Mouse (Mus musculus) thymus, postnatal 25 days (tissue): ENCODE measurements around the gene Tle3.

Experiments
- DNase-seq: peaks from one replicate; pipeline ENCODE4 v3.0.0; 2022

The Tle3 gene

DNA sequence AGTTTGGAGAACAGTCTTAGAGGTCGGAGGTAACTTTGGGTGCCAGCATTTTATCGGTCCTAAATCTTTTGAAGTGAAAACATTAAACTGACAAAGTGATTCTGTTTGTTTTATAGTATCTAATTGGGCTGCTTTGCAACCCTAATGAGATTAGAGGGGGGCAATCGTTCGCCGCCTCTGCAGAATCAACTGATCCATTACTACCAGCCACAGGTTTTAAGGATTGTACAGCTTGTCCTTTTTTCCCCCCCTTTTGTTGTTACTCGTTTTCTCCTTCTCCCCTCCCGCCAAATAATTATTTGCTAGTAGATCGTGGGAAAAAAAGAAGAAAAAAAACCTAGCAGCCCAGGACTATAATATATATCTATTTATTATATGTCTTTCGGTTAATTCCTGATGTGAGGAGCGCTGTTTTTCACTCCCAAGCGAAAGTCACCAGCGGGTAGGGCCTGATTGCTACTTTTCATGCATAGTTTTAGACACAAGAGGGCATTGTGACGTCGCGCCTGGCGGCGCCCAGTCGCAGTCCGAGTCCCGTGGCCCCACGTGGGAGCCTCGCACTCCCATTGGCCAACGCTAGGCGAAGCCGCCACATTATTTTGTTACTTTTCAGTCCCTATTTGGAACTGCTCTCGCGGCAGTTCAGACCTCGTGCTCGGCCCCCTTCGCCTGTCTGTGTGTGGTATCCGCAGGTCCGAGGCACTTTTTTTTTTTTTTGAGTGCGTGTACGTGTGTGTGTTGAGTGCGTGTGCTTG, at the start of gene Tle3:
TSS of gene Tle3 (plus strand) at position 612 of the 755 bp plus-strand sequence.
- DNase-seq = peak; percentile 98

DNA sequence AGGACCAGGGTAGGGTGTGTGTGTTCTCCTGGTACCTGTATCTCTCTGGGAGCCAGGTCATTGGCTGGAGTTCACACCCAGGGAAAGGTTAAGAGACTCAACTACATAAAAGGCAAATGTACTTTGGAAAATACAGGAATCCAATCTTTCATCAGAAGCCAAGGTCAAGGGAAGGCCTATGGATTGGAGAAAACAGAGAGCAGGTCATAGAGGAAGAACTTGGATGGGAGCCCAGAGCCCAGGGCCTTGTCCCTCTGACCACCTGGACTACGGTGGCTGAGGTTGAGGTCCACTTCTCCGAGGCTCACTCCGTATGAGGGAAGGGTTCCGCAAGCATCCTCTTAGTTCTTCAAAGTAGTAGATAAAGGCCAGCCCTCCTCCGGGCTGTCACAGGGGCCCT, 48.9 kb upstream of the Tle3 start:
- no peak for DNase-seq

DNA sequence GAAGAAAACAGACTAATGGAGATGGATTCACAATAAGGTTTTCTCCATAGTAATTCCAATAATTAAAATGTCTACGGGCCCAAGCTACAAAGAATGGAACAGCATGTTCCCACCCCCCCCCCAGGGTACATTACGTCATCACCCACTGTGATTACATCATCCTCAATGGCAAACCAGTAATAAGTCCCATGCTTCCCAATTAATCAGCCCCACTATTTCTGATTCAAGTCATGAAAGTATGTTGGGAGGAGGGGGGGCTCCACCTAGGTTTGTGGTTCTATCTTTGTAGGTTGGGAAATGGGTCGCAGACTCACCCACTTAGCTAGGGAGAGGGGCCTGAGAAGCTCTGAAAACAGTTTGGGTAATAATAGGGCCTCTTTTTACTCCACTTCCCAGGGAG, 48.3 kb upstream of the Tle3 start:
- DNase-seq = no peak

DNA sequence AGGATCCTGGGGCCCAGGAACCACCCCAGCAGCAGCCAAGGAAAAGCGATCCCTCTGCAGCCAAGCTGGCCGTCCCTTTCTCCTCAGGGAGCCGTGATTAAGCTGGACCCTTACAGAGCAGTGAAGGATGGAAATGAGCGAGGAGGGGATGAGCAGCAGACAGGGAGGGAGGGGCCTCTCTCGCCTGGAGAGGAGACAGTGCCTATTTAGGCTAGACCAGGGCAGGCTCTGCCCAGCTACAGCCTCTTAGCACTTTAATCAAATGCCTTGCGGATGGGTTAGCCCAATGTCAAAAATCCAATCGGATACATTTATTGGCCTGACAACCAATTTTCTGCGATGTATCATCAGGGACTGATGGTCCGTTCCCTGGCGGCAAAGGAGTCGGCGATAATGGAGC, 47.8 kb upstream of the Tle3 start:
- no peak for DNase-seq

GRCm38 (mm10) chr9:61325012-61325411, 47.2 kb upstream of the Tle3 start:
- DNase-seq = no peak

DNA sequence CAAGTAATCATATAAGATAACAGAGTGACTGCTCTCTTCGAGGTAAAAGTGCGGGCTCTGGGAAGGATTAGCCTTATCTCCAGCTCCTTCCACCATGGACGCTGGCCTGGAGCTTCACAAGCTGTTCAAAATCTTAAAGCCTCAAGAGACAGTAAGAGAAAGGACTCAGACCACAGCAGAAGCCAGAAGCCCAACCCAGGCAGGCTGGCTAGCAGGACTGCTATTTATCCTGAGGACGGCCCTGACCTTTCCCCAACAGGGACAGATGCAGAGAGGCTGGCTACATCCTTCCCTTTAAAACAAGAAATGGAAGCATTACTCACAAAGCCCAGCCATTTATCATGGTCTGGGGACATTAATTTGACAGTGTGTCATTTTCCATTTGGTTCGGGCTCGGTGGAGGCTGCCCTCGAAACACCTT, 46.2 kb upstream of the Tle3 start:
- DNase-seq = no peak

GRCm38 (mm10) chr9:61326922-61327321, 45.2 kb upstream of the Tle3 start:
- no peak for DNase-seq

DNA sequence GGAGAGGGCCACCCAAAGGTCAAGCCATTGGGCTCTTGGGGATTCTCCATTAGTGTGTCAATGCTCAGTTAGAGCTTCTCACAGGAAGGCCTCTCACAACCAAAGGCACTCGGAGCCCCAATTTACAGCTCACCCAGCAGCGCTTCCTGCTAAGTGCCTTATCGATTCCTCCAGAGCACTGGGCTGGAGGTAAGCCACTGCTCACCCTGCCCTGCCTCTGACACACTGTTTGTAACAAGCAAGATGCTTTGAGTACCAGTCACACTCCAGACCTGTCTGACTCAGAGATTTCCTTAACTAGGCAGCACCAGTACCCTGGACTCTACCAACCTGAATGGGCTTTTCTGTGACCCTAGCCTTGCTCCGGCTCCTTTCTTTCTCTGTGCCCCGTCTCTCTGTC, 44.0 kb upstream of the Tle3 start:
- DNase-seq = no peak

GRCm38 (mm10) chr9:61330747-61331146, 41.4 kb upstream of the Tle3 start:
- DNase-seq = no peak

DNA sequence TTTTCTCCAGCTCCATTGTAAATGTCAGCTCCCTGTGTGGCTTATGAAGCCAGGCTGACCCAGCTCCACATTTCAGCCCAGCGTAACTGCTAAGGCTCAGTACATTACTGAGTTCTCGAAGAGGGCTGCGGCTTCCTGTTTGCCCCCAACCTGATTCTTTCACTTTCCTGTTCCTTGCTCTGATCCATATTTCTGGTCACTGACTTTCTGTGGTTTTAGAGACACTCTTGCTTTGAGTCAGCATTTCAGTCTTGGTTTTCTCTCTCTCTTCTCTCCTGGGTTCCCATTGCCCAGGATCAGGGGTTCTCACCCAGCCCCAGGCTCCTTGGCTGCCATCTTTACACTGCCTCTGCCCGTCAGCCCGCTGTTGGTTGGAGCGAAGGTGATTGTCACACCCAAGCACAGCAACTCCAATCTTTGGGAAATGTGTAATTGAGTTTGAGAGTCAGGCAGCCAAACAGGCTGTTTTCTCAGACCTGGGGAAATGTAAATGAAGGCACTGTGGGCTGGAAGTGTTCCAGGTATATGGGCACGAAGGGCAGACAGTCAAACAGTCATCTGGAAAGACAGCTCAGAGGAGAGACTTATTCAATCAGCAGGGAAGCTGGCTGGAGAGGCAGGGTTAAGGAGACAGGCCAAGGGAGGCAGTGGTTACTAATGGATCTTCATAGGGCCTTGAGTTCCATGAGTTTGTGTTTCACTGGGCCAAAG, 39.8 kb upstream of the Tle3 start:
- no peak for DNase-seq

DNA sequence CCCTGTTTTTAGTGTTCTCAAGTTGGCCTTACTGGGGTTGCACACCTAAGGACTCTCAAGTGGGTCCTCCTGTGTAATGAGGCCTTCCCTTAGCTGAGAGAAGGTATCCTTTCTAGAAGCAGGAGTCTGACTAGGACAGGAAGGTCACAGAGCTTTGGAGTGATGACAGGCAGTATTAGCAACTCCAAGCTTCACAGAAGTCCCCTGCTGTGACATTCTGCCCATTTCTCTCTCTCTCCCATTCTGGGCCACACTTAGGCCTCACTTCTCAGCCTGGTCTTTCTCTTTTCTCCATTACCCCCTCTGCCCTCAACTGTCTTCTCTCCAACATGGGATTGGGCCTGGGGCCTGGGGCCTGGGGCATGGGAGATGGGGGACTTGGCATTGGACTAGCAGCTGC, 36.0 kb upstream of the Tle3 start:
- DNase-seq = no peak

- no peak for DNase-seq
Measured at GRCm38 (mm10) chr9:61336591-61337587, 35.3 kb upstream of the Tle3 start.

- no peak for DNase-seq
Measured at GRCm38 (mm10) chr9:61337665-61338064, 34.5 kb upstream of the Tle3 start.

DNA sequence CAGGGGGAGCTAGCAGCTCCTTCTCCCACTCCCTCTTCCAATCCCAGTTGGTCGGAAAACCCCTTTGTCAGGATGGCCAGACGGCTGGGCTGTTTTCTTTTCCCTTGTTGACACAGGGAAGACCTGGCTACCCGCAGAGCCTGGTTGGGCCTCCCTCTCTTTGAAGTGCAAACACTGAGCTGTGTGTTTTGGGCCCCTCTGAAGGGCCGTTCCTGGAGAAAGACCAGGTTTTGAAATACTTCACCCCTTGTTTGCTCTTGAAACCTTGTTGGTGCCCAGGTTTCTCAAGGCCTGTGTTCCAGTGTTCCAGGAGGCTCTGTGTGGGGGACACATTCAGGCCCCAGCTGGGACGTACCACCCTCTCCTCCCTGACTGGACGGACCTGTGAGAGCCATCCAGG, 32.9 kb upstream of the Tle3 start:
- no peak for DNase-seq

GRCm38 (mm10) chr9:61340333-61340732, 31.8 kb upstream of the Tle3 start:
- no peak for DNase-seq

DNA sequence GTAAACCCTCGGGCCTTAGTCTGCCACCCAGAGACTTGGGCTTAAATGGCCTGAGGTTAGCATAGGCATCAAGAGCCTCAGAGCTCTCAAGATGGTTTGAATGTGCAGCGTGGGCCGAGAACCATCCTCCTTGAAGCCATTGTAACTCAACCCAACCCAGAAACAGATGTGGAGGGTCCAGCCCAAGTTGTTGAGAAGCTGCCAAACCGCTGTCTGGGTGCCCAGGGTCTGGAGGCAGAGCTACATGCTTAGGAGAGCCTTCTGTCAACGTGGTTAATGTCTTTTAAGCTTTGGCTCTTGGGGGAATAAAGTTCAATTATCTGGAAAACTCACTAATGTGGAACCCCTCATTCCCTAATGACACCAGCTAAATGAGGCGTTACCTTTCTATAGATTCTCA, 29.9 kb upstream of the Tle3 start:
- no peak for DNase-seq

- no peak for DNase-seq
Measured at GRCm38 (mm10) chr9:61344684-61345083, 27.5 kb upstream of the Tle3 start.

GRCm38 (mm10) chr9:61347011-61347410, 25.2 kb upstream of the Tle3 start:
- DNase-seq = no peak

DNA sequence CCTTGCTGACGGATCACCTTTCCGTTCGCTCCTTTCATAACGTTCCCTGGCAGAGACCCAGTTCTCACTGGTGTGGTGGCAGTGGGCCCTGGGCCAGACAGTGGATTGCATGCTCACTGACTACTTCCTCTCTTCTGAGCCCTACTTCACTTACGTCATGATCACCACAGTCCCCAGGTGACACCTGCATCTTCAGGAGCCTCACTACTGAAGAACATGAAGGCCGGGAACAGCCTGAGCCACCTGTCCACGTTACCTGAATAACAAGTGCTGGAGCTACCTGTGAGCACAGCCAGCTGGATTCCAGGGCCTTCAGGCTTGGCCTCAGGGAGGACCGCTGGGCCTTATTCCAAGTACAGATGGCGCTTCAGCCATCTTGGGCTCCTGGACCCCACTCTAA, 24.1 kb upstream of the Tle3 start:
- DNase-seq = no peak

DNA sequence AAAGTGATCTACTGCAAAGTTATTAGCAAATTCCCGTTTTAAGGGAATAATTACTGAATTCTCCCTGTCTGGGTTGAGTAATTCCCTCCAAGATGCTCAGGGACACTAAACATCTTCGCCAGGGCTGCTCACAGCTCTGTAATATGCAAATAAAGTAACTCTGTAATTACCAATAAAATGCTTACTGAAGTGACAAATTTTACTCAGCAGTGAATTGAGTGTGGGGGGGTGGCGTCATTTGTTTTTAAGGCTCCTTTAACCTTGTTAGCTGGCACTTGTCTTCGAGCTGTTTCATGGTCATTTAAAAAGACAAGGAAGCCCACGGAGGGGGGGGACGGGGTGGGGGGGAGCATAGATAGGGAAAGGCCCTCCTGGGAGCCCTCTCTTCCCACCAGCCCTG, 23.6 kb upstream of the Tle3 start:
- no peak for DNase-seq

- DNase-seq = no peak
Measured at GRCm38 (mm10) chr9:61349697-61350096, 22.5 kb upstream of the Tle3 start.

DNA sequence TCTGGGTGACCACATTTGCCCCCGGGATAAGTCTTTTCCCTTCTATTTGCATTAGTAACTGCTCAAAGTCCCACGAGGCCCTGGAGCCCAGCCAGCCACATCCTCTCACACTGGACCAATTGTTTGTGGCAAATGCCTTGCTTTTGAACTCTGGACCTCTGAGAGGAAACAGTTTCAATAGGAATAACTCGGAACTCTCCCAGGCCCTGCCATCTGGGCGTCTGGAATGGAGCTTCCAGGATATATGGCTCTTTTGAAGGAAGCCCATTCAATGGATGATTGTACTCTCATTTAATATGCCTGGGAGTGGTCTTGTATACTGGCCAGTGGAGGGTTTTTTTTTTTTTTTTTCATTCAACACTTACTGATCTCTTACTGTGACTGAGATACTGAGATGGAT, 21.0 kb upstream of the Tle3 start:
- no peak for DNase-seq

- no peak for DNase-seq
Measured at GRCm38 (mm10) chr9:61358933-61359332, 13.2 kb upstream of the Tle3 start.
